Mouse (Mus musculus) right cerebral cortex, postnatal 14 days (tissue): Measurements from ENCODE around the gene Rsbn1.
A peak's percentile ranks its signal among the peaks of the same experiment; 100 is the strongest.

Experiments used
- DNase-seq: peaks from one replicate; pipeline ENCODE4 v3.0.0; 2022

The Rsbn1 gene

DNA sequence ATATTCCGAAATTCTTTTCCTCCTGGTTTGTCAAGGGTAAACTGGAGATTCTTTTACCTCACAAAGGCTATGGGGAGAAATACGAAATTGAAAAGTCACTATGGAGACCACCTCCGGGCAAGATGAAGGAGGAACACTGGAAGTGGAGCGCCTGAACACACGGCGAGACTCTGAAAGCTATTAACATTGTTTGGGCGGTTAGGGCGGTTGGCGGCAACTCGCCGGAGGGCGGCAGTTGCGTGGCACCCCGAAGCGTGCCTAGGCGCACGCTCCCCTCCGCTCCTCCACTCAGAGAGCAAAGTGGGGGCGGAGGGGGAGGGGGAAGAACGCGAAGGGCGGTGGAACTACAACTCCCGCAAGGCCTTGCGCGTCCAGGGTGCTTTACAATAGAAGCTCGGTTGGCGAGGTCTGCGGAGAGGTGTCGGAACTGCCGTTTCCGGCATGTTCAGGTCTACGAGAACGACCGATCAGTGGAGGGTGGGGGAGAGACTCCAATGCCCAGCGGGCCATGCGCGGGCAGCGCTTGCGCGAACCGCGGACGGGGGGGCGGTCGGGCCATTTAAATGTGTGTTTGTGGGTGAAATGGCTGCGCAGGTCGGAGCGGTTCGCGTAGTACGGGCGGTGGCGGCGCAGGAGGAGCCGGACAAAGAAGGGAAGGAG is at the start of gene Rsbn1:
TSS of gene Rsbn1 (plus strand) at position 111 of the 660 bp plus-strand sequence.
- DNase-seq: peak; percentile 96

DNA sequence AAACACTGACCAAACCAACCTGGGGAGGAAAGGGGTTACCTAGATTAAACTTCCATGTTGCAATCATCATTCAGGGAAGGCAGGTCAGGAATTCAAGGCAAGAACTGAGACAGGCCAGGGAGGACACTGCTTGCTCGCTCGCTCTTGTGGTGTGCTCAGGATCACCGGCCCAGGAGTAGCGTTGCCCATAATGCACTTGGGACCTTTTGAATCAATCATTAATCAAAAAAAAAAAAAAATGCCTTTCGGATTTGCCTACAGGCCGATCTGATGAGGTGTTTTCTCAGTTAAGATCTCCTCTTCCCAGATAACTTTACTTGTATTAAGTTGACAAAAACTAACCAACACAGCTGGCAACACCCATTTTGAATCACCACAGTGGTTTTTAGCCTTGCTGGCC is 49.7 kb upstream of the Rsbn1 start:
- DNase-seq: no peak

DNA sequence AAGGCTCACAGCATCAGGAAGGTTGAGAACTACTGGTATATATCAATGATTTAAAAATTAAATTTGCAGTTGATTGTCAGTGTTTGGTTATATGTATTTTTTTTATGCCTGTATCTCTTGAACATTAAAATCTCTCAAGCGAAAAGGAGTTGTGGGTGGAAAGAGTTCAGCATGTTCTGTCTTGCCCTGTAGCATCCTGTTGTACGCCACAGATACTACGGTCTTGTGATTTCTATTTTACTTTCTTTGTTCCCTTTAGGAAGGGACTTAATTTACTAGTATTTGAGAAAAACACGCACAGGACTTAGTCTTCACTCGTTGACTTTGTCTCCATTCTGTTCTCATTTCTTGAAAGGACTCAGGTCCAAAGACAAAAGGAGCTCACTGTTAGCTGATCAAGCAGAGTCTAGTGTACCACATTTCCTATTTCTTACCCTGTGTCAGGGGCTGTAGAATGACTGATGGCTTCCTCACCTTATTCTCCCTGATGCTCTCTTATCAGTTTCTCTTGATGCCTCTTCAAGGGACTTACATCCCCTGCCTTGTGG is 46.4 kb upstream of the Rsbn1 start:
- DNase-seq: no peak

DNA sequence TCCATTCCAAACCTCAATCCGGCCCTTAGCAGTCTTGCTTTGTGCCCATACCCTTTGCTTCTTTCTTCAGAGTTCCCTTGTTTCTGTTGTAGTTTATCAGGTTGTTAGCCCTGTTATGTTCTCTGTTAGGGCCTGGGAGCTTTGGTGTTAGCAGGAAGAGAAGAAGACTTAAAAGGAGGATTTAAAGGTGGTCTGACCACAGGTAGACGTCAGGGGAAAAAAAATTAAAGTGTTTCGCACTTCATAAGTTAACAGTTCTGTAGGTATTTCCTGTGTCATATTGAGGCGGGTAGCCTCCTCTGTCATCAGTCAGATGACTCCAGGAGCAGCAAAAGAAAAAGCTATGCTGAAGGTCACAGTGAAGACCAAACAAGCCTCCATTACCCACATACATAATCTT is 45.9 kb upstream of the Rsbn1 start:
- DNase-seq: no peak

DNA sequence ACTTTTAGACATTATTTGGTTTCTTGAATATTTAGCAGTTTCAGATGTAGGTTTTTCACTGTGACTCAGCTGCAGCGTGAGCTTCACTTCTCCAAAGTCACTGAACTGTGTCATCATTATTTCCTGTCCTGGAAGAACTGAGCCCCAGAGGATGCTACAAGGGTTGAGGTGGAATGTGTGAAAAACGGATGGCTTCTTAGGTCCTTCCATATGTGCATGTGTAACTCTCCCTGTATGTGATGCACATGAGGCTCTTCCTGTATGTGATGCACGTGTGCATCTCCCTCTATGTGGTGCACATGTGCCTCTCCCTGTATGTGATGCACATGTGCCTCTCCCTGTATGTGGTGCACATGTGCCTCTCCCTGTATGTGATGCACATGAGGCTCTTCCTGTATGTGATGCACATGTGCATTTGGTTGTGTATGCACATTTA is 41.2 kb upstream of the Rsbn1 start:
- no peak for DNase-seq

DNA sequence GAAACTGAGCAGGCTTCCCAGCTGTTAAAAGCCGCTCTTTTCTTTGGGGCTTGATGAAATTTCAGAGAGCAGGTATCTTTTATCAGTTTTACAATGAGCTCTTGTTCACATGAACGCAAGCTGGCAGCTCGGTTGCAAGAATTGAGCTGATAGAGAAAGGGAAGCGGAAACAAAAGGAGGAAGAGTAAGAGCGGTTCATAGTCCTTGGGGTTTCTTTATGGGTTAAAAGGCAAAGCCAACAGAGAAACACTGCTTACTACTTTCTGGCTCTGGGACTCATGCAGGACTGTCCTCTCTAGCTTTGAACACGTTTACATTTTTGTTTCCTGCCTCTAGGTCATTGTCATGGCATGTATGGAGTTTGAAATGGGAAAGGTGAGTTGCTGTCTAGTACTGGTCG is 39.6 kb upstream of the Rsbn1 start:
- DNase-seq: no peak

DNA sequence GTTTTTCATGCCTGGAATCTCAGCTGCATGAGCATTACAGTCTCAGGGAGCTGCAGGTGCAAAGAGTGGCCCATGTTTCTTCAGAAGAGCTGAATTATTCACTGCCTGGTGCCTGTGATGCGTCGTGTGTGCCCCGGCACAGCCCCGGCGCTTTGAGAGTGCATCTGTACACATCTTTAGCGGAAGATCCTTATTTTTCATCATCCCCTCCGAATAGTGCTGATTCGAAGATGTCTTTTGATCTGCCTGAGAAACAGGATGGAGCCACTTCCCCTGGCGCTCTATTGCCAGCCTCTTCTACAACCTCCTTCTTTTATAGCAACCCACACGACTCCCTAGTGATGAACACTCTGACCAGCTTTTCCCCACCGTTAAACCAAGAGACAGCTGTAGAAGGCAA is 28.0 kb upstream of the Rsbn1 start:
- DNase-seq: no peak

DNA sequence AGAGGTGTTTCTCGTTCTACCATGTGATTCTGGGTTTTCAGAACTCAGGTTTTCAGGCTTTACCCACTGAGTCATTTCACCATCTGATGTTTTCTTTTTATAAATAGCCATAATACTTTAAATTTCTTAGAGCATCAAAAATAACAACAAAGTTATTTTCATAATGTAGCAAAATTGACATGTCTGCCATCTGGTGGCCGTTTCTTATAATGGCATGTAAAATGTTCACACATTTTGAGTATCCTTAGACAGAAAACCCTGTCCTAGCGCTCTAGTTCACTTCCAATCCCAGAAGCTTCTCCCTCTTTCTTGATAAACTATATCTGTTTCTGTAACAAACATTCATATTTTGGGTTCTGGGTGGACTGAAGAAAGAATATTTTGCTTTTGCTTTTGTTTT is 26.3 kb upstream of the Rsbn1 start:
- peak; percentile 20 for DNase-seq

DNA sequence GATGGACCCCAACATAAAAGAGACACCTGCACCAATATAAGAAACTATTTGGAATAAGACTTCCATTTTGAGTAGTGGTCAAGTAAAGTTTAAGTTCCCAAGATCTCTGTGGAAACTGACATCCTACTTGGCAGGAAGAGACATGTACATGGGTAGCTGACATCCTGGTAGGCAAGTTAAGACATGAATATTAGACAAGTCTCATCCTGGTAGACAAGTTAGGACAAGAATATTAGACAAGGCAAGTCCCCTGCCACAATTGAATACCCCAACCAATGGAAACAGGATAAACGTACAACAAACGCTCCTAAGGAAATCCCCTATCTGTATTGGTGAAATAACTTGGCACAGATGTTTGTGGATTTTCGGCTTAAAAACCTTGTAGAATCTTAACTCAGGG is 20.5 kb upstream of the Rsbn1 start:
- DNase-seq: no peak

DNA sequence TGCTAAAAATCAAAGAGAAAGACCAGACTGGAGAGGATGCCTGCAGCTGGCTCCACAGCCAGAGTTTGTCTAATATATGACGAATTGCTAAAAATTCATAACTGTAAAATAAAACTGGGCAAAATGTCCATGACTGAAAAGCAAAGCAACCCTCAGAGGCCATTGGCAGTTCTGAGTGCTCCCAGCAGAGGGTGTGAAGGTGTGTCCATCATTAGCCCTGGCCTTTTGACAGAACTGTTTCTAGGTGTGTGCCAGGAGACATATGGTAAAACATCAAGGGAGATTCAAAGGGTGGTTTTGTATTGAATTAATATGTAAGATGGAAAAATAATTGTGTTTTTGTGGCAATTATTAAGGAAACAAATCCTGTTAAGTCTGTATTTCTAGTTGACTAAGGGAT is 9.2 kb upstream of the Rsbn1 start:
- no peak for DNase-seq

DNA sequence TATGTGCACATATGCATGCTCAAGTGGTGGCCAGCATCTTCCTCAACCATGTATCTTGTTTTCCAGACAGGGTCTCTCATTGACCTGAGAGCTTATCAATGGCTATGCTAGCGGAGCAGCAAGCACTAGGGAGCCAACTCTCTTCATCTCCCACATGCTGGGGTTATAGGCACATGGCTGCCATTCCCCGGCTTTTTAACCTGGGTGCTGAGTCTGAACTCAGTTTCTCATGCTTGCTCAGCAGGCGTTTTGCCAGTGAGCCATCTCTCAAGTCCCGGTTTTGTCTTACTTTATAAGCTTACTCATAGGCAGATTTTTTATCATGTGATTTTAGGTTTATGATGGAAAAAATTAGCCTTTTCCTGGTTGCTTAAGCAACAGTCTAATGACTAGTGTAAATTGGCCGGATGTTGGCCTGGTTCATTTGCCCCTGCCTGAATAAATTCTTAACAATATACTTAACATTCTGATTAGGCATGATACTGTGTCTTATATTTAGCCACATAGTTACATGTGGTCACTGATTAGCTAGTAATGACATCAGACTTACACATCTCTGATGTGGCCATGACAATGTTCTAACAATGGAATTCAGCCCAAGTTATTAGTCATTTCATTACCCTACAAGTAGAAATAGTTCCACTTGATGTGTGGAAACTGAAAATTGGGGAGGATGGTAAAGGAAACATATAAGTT is 6.4 kb upstream of the Rsbn1 start:
- no peak for DNase-seq

DNA sequence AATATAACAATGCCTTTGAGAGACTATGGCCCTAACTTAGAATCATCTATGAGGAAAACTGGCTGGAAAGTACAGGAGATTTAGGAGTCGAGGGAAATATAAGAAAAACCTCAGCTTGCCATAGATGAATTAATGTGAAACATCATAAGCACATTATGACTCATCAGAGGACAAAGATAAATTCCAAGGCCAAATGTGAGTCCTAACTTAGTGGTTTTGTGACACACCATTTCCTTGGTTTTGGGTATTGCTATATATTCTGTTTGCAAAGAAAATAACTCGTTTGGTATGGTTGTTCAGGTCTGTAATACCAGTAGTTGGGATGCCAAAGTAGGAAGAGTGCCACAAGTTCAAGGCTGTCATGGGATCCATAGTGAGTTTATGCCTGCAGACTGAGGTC is 5.1 kb upstream of the Rsbn1 start:
- DNase-seq: no peak

DNA sequence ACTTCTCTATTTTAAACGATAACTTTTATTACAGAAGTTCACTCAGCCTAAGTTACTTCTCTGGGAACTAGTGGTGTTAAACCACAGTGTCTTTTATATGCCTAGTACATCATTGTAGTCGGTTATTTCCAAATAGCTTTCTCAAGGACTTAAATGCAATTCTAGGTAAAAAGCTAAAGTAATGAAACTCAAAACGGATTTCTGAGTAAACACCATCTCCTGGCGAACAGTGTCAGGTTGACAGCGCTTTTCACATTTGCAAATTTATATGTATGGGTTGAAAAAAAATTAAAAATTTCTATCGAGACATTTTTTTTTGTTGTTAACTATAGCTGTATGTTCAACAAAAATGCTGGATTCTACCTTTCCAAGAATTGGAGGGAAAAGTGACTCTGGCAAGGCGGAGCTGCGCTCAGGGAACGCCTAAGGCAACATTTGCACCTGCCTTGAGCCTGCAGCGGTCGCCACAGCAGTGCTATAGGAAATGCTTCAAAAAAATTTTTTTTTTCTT is 414 bp upstream of the Rsbn1 start:
- no peak for DNase-seq

DNA sequence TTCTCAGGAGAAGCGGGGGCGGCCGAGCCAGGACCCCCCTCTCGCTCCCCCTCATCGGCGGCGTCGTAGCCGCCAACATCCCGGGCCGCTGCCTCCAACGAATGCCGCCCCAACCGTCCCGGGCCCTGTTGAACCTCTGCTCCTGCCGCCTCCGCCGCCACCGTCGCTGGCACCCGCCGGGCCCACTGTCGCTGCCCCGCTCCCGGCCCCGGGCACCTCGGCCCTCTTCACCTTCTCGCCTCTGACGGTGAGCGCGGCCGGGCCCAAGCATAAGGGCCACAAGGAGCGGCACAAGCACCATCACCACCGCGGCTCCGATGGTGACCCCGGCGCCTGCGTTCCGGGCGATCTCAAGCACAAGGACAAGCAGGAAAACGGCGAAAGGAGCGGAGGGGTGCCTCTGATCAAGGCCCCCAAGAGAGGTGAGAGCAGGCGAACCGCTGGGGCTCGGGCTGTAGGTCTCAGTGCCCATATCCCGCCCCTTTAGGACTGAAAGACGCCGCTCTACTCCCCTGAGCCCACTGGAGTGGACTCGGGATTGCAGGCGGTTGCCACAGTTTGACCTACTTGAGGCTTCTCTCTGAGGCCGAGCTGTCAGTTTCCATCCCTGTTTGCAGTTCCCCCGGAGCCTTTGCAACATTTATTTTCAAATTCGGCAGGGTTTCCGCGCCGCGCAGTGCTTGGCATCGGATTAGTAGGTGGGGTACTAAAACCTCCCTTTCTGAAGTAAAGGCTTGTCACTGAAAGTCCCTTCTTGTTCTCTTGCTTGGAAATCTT is 1.0 kb downstream of the Rsbn1 start:
- peak; percentile 57 for DNase-seq

DNA sequence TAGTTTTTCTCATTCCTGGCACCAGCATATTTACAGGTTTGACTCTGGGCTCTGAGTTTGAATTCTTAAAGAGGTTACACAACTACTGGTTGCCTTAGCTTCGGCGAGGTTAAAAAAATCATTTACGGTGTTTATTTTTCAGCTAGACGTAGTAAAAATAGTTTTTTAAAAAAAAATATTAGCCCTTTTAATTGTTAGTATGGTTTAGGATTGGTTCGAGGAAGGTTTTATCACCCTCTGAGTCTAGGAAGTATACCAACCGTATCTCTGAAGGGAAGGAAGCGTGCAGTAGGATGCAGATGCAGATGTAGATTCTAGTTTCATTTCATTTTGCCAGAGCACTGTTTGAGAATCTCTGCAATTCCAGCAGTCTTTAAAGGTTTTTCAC is 1.6 kb downstream of the Rsbn1 start:
- no peak for DNase-seq

DNA sequence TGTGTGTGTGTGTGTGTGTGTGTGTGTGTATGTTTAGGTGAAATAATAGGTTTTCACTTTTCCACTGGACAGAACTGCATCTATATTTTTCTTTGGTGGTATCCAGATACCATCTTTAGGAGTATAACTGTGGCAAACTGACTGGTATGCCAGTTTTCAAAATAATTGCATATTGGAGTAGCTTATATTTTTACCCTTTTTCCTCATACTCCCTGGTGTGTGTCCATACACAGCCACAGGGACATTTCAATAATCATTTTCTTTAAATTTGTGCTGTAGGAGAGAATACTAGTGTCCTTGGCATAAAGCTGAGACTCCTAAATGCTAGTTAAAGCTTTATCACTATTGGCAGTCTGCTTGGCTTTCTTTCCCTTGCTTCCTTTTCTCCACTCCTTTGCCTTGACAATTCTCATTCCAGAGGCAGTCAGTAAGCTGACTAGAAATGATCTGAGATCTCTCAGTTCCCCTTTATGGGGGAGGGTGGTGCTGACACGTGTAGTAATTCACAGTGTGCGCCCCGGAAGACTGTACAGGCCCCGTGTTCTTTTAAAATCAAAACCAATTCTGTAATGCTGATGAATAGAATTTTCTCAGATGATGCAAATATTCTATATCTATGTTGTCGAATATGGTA is 2.4 kb downstream of the Rsbn1 start:
- no peak for DNase-seq

DNA sequence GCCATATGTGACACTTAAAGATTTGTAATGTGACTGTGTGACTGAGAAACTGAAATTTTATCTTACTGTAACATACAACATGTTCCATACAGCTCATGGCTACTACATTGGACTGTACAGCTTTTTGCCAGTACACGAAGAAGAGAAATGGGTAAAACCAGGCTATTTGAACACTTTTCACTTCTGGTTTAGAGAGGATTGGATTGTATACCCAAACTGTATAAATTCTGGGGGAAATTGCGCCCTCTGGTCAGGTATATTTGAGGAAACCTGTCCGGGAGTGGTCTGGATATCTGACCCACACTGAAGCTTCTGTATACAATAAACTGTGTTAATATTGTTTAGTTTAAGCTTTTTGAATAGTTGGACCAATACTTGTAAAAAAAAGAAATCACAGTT is 2.9 kb downstream of the Rsbn1 start:
- DNase-seq: no peak

DNA sequence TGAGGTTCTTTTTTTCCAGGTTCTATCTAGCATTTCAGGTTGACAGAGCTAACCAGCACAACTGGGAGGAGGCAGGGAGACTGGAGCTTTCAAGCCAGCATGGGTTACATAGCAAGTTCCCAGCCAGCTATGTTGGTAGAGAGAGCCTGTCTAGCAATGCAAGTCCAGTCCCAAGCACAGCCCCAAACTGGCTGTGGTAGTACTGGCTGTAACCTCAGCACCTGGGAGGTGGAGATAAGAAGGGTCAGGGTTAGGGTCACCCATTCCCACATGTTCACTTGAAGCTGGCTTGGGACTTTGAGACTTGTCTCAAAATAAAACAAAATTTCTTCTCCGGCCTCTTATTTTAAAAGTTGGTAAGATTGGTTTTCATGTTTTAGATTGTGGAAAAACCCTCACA is 6.2 kb downstream of the Rsbn1 start:
- DNase-seq: no peak

DNA sequence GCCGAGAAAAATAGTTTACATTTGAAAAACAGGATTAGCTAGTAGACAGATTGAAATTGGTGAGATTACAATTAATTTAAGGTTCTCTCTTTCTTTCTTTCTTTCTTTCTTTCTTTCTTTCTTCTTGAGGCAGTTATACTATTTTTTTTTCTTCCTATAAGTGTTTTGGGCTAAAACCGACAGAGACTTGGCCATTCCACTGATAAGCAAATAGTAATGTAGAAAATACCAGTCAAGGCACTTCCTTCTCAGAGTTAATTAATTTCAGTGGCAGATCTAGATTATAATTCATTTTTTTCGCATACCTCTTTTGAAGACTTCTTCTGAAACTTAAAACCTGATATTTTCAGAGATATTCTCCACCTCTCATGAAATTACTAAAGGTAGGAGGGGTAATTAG is 11.4 kb downstream of the Rsbn1 start:
- DNase-seq: no peak

DNA sequence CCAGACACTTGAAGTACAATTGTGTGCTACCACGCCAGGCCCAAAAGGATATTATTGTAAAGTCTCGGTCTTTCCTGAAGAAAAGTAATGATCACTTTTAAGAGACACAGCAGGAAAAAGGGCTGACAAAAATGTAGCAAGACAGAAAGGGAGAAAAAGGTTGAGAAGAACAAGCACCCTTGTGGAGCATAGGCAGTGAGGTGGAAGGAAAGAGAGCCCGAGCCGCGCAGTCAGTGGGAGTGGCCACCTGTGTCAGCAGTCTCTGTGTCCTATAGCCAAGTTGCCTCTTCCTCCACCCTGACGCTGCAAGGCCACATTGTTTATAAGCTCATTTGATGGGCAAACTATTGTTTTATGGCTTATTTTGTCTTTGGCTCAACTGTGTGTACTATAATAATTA is 13.6 kb downstream of the Rsbn1 start:
- no peak for DNase-seq

DNA sequence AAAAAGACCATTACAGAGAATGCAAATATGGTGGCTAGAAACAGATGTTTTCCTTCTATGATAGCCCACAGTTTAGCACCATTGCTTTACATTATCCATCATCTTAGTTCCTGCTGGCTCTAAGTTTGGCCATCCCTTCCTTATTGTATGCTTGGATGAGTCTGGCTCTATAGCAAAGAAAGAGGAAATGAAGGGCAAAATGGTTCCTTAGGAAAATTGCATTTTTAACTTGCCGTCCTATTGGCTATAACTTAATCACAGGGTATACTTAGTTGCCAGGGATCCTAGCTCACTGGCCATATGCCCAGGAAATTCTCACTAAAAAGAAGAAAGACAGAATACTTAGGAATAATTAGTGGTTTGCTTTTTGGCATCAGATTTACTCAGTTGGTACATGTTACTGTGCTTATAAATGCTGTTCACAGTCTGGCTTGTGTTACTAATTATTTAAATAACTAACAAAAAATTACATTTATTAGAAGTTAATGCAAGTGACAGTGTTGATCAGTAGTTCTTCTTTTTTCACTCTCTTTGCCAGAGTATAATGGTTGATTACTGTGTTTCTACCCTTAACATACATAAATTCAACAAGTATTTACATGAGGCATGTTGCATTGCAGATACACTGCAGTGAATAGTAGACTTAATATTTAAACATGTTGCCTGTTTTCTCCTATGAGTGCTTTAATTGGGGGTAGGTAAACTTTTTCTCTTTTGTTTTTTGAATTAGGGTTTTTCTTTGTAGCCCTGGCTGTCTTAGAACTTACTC is 31.1 kb downstream of the Rsbn1 start:
- DNase-seq: peak; percentile 24

DNA sequence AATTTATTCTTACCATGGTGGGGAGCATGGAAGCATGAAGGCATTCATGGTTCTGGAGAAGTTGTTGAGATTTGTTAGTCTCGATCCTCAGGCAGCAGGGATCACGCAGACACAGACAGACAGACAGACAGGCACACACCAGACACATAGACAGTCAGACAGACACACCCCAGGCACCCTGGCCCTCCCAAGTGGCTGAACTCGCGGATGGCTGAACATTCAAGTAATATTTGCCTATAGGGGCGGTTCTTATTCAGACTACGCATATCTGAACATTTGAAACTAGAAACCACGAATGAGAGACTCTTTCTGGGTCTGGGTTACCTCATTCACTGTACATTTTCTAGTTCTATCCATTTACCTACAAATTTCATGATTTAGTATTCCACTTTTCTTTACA is 34.7 kb downstream of the Rsbn1 start:
- no peak for DNase-seq
